24 mouse cellular contexts compared by ENCODE assay signal in genomic region chr4:7175030-7175429, GRCm38 (mm10).
A peak's percentile ranks its signal among the peaks of the same experiment; 100 is the strongest.
DNase-seq lines count a peak whose midpoint lies in the region; ATAC-seq lines count a peak whose summit lies in the region.
"Had no signal": no experiment of that assay in that cellular context is flagged by ENCODE, and none has a peak within 500 bp of the region (broad histone marks: within the 10 kb centered on the region; RNA-seq: fewer than 3 reads in every experiment).

No protein-coding gene starts in this region.

- H3K4me3 ChIP-seq in forebrain, embryonic 10.5 days = no peak overlapping the region
- H3K4me3 ChIP-seq in forebrain, embryonic 15.5 days = no peak overlapping the region
- H3K4me3 ChIP-seq in hindbrain, embryonic 13.5 days = no peak overlapping the region
- H3K4me3 ChIP-seq: embryonic facial prominence, embryonic 15.5 days; erythroblast, embryonic 14.5 days; gastrocnemius, adult 2 months; heart, embryonic 12.5 days; hindbrain, embryonic 12.5 days had no signal

- no peak overlapping the region for H3K9ac ChIP-seq in forebrain, embryonic 15.5 days (replicated peaks)
- H3K9ac ChIP-seq in hindbrain, embryonic 13.5 days = no peak overlapping the region
- H3K9ac ChIP-seq: embryonic facial prominence, embryonic 15.5 days; heart, embryonic 12.5 days; hindbrain, embryonic 12.5 days had no signal

- no peak for DNase-seq in forebrain, embryonic 10.5 days (ENCODE audit: extremely low spot score, low spot score)
- peak; percentile 23 for DNase-seq in thymus, postnatal 25 days
- no peak for DNase-seq in adrenal gland, postnatal 36 days
- DNase-seq in adrenal gland, adult 8-10 months = no peak
- DNase-seq: adrenal gland, postnatal 25 days; B cell, adult 2 months; cerebellum, adult 11 months; cerebellum, adult 8-10 months; cerebellum, postnatal 14 days; embryo, embryonic 11 days; gastrocnemius, adult 2 months; gastrocnemius, postnatal 25 days; heart, postnatal 4 days had no signal

- 0 out of 2 replicates have a peak overlapping the region, but pooled peaks have one; percentile 41 for H3K27ac ChIP-seq in forebrain, embryonic 10.5 days
- H3K27ac ChIP-seq in forebrain, embryonic 15.5 days (replicated peaks) = no peak overlapping the region
- no peak overlapping the region for H3K27ac ChIP-seq in hindbrain, embryonic 13.5 days
- H3K27ac ChIP-seq: embryonic facial prominence, embryonic 15.5 days; gastrocnemius, adult 2 months; hindbrain, embryonic 12.5 days; hindbrain, postnatal 0 days had no signal

- H3K4me1 ChIP-seq in forebrain, embryonic 10.5 days = no peaks in the 10 kb centered on the region
- no peaks in the 10 kb centered on the region; the same call in 1 of the 2 replicates for H3K4me1 ChIP-seq in forebrain, embryonic 15.5 days
- no peaks in the 10 kb centered on the region for H3K4me1 ChIP-seq in hindbrain, embryonic 13.5 days (replicated peaks)
- H3K4me1 ChIP-seq: embryonic facial prominence, embryonic 15.5 days; heart, embryonic 12.5 days; hindbrain, embryonic 12.5 days had no signal

- no peak overlapping the region for H3K4me2 ChIP-seq in forebrain, embryonic 15.5 days (replicated peaks)
- no peak overlapping the region for H3K4me2 ChIP-seq in hindbrain, embryonic 13.5 days
- H3K4me2 ChIP-seq: embryonic facial prominence, embryonic 15.5 days; heart, embryonic 12.5 days; hindbrain, embryonic 12.5 days had no signal

- 80% methylated on average over 9 of the region's 9 CpGs for WGBS in forebrain, embryonic 10.5 days
- 65% methylated on average over 9 of the region's 9 CpGs for WGBS in forebrain, embryonic 15.5 days
- WGBS in hindbrain, embryonic 13.5 days = 89% methylated on average over 9 of the region's 9 CpGs

- no peaks in the 10 kb centered on the region for H3K27me3 ChIP-seq in forebrain, embryonic 10.5 days (ENCODE audit: poor library complexity, severe bottlenecking)
- H3K27me3 ChIP-seq in forebrain, embryonic 15.5 days = no peaks in the 10 kb centered on the region
- H3K27me3 ChIP-seq in hindbrain, embryonic 13.5 days = no peaks in the 10 kb centered on the region
- H3K27me3 ChIP-seq: embryonic facial prominence, embryonic 15.5 days; heart, embryonic 12.5 days; hindbrain, embryonic 12.5 days had no signal

- H3K9me3 ChIP-seq in forebrain, embryonic 10.5 days = 0 out of 2 replicates have a peak, but pooled peaks cover 3% of the 10 kb centered on the region
- H3K9me3 ChIP-seq in forebrain, embryonic 15.5 days = no peaks in the 10 kb centered on the region
- no peaks in the 10 kb centered on the region for H3K9me3 ChIP-seq in hindbrain, embryonic 13.5 days
- H3K9me3 ChIP-seq: embryonic facial prominence, embryonic 15.5 days; heart, embryonic 12.5 days; hindbrain, embryonic 12.5 days had no signal

- no peaks in the 10 kb centered on the region for H3K36me3 ChIP-seq in forebrain, embryonic 10.5 days (replicated peaks)
- H3K36me3 ChIP-seq in forebrain, embryonic 15.5 days = no peaks in the 10 kb centered on the region
- no peaks in the 10 kb centered on the region for H3K36me3 ChIP-seq in hindbrain, embryonic 13.5 days
- H3K36me3 ChIP-seq: embryonic facial prominence, embryonic 15.5 days; heart, embryonic 12.5 days; hindbrain, embryonic 12.5 days had no signal

- no peak for ATAC-seq in forebrain, embryonic 15.5 days (replicated peaks)
- peak; percentile 55 for ATAC-seq in CD4-positive, CD25-positive, alpha-beta regulatory T cell, adult 4 months
- ATAC-seq in inflammation-experienced regulatory T-cells, adult 6 months = peak; percentile 21
- no peak for ATAC-seq in hindbrain, embryonic 13.5 days (ENCODE audit: low FRiP score)
- ATAC-seq: forebrain, embryonic 16.5 days; hindbrain, postnatal 0 days; intestine, embryonic 16.5 days had no signal

Comparison
In these comparisons a context has a peak if more than half of its experiments do, and no peak if none do; other contexts are left out.
1. ATAC-seq: peak in CD4-positive, CD25-positive, alpha-beta regulatory T cell, adult 4 months (single experiment) and inflammation-experienced regulatory T-cells, adult 6 months (single experiment); none in forebrain, embryonic 15.5 days (single experiment) and hindbrain, embryonic 13.5 days (single experiment).